8 mouse cellular contexts compared by ENCODE assay signal in genomic region chr5:29434228-29434871, GRCm38 (mm10). TPM values are rescaled to one million over a fixed set of nuclear protein-coding genes. Genes with fewer than 3 reads are reported as not detected.
A peak's percentile ranks its signal among the peaks of the same experiment; 100 is the strongest.
DNase-seq lines count a peak whose midpoint lies in the region; ATAC-seq and TF ChIP-seq lines count a peak whose summit lies in the region.

Nom1 (plus strand) TSS chr5:29434664.

- peak within 1 kb of the TSS; percentile 88 for H3K27ac ChIP-seq in gastrocnemius, adult 2 months
- H3K27ac ChIP-seq in hindbrain, postnatal 0 days = peak within 1 kb of the TSS; percentile 74
- H3K27ac ChIP-seq in left cerebral cortex, adult 2 months = peak within 1 kb of the TSS; percentile 69

- H3K9me3 ChIP-seq in hindbrain, postnatal 0 days (ENCODE audit: low read length) = no peaks in the 10 kb centered on the region

- H3K36me3 ChIP-seq in hindbrain, postnatal 0 days (ENCODE audit: insufficient read depth, low read length) = peaks cover 16% of the 10 kb centered on the region; the same call in 1 of the 2 replicates

- 5% methylated on average over 29 of the region's 29 CpGs for WGBS in hindbrain, postnatal 0 days

- H3K27me3 ChIP-seq in hindbrain, postnatal 0 days (ENCODE audit: insufficient read depth, low read length) = peaks cover 5% of the 10 kb centered on the region; the same call in 1 of the 2 replicates

- peak within 1 kb of the TSS; percentile 80 for H3K4me3 ChIP-seq in gastrocnemius, adult 2 months
- H3K4me3 ChIP-seq in hindbrain, postnatal 0 days (ENCODE audit: low read length) = peak within 1 kb of the TSS; percentile 92
- H3K4me3 ChIP-seq in left cerebral cortex, adult 2 months = peak within 1 kb of the TSS; percentile 98

- intact Hi-C loops in gastrocnemius, adult 2 months (cut with DNase I) = loop anchor here (10.0 kb wide), 1 partner anchor 60 kb away; the partner anchor contains the start of gene Lmbr1
- intact Hi-C loops in left cerebral cortex, adult 2 months (cut with DNase I) = loop anchor here (2.0 kb wide), 1 partner anchor 134 kb away; the partner anchor contains the start of gene Ube3c

- peaks cover 14% of the 10 kb centered on the region for H3K4me1 ChIP-seq in hindbrain, postnatal 0 days (ENCODE audit: insufficient read depth, low read length)

- ATAC-seq in common myeloid progenitor, adult 5-6 weeks (replicated peaks; ENCODE audit: low read depth, poor library complexity, severe bottlenecking) = peak; percentile 97
- peak; percentile 98 for ATAC-seq in hindbrain, postnatal 0 days
- peak; percentile 97 for ATAC-seq in megakaryocyte, adult 5-6 weeks (ENCODE audit: poor library complexity, severe bottlenecking)

- H3K4me2 ChIP-seq in hindbrain, postnatal 0 days (ENCODE audit: low read depth, low read length) = peak within 1 kb of the TSS; percentile 97

- peak; percentile 96 for DNase-seq in ZHBTc4 (ENCODE audit: low read depth, low spot score)
- peak; percentile 92 for DNase-seq in gastrocnemius, adult 2 months
- DNase-seq in hindbrain, postnatal 0 days (ENCODE audit: low spot score) = peak; percentile 96
- DNase-seq in left cerebral cortex, adult 2 months (ENCODE audit: extremely low spot score in 1 of 2, low spot score in 2 of 2) = peak; percentile 90 to 91
- DNase-seq in right cerebral cortex, adult 2 months (ENCODE audit: low spot score in 2 of 2) = peak; percentile 93 to 94
- peak; percentile 89 for DNase-seq in urinary bladder, postnatal 14 days (ENCODE audit: low spot score)

- peak within 1 kb of the TSS; percentile 78 for H3K9ac ChIP-seq in hindbrain, postnatal 0 days (replicated peaks; ENCODE audit: low read length)

- TF ChIP-seq CTCF in gastrocnemius, adult 2 months (IDR thresholded peaks at IDR 0.05) = no peak
- TF ChIP-seq CTCF in hindbrain, postnatal 0 days (IDR thresholded peaks at IDR 0.05; ENCODE audit: low read depth) = no peak
- TF ChIP-seq CTCF in left cerebral cortex, adult 2 months (IDR thresholded peaks at IDR 0.05) = peak; percentile 8

RNA-seq across cellular contexts. Expression of gene Nom1, which starts in this region (rescaled TPM):
- 16.8 and 30.7 TPM in 2 replicates for total RNA-seq in common myeloid progenitor, adult 5-6 weeks (2017)
- total RNA-seq in gastrocnemius, adult 2 months (2021) = 10 to 100 TPM; 11.2 to 13.6 TPM
- total RNA-seq in hindbrain, postnatal 0 days (2014; rRNA removed) = 7.4 and 24.3 TPM in 2 replicates
- polyA plus RNA-seq in hindbrain, postnatal 0 days (2015; fragmentation: Nextera tagmentation; extraction: Ambion mirVana) = 14.0 and 16.5 TPM in 2 replicates
- 10 to 100 TPM; 19.9 to 25.4 TPM for total RNA-seq in left cerebral cortex, adult 2 months (2021)
- 6.8 and 18.6 TPM in 2 replicates for total RNA-seq in megakaryocyte, adult 5-6 weeks (2015)
- total RNA-seq in megakaryocyte, adult 5-6 weeks (2017) = 7.0 and 7.8 TPM in 2 replicates

Comparison
In these comparisons a context has a peak if more than half of its experiments do, and no peak if none do; other contexts are left out.
1. Peak in every context shown above with its lines: DNase-seq, ATAC-seq, H3K4me3 ChIP-seq and H3K27ac ChIP-seq.